Mouse (Mus musculus): ENCODE data around the gene Tgfb1.

GRCm38 (mm10) chr7:25685926-25686470, 804 bp upstream of the Tgfb1 start:
- TF ChIP-seq EP300 (IDR thresholded peaks at IDR 0.05) (no peak), CTCF (IDR thresholded peaks at IDR 0.05) (no peak)

All from lung, postnatal 0 days (tissue).